Mouse (Mus musculus) heart, embryonic 16.5 days (tissue): ENCODE results near the gene Lmna. TPM values are rescaled to one million over a fixed set of nuclear protein-coding genes. Genes with fewer than 3 reads are reported as not detected.

Experiments
- ATAC-seq: fragments of 200-750 bp; cut with Nextera tagmentation; replicated peaks from 2 replicates; pipeline ENCODE4 v1.8.0; 2017; ENCODE audit warnings: moderate number of reproducible peaks; ENCODE audit not compliant: insufficient read depth, low FRiP score; ENCODE audit errors: extremely low read depth
- H3K27ac ChIP-seq: fragments of 300-500 bp; sonication (generic); 2 replicates; pipeline ENCODE4 v1.5.1; 2014; ENCODE audit warnings: mild to moderate bottlenecking, low read length, control low read depth, moderate library complexity
- H3K27me3 ChIP-seq: fragments of 300-500 bp; sonication (generic); 2 replicates; pipeline ENCODE4 v1.6.1; 2014; ENCODE audit warnings: low read length, mixed read lengths; ENCODE audit not compliant: control insufficient read depth, insufficient read depth
- H3K36me3 ChIP-seq: fragments of 300-500 bp; sonication (generic); 2 replicates; pipeline ENCODE4 v1.6.1; 2014; ENCODE audit not compliant: control insufficient read depth, insufficient read depth
- H3K4me1 ChIP-seq: fragments of 300-500 bp; sonication (generic); 2 replicates; pipeline ENCODE4 v1.6.1; 2014; ENCODE audit warnings: low read length, mixed read lengths; ENCODE audit not compliant: control insufficient read depth, insufficient read depth
- H3K4me2 ChIP-seq: fragments of 300-500 bp; sonication (generic); 2 replicates; pipeline ENCODE4 v1.6.1; 2014; ENCODE audit warnings: low read depth, mild to moderate bottlenecking, control low read depth, low read length
- H3K4me3 ChIP-seq: fragments of 300-500 bp; sonication (generic); 2 replicates; pipeline ENCODE4 v1.5.1; 2014; ENCODE audit warnings: mild to moderate bottlenecking, control low read depth, low read length
- H3K9ac ChIP-seq: fragments of 300-500 bp; sonication (generic); 2 replicates; pipeline ENCODE4 v1.6.1; 2014; ENCODE audit warnings: low read length, control low read depth
- H3K9me3 ChIP-seq: fragments of 300-500 bp; sonication (generic); replicated peaks from 2 replicates; pipeline ENCODE4 v1.6.1; 2016; ENCODE audit warnings: low read length; ENCODE audit not compliant: control insufficient read depth
- WGBS: fragments of 180-500 bp; shearing (Covaris S2); extraction: QIAGEN DNeasy Blood & Tissue Kit; methylation state at CpG from one replicate; pipeline ENCODE4 v1.1.7; 2014; 5-methylcytosine and 5-hydroxymethylcytosine counted together
- polyA plus RNA-seq: library from polyadenylated mRNA; unstranded; fragments of >200 nt; fragmentation: Nextera tagmentation; extraction: Ambion mirVana; gene quantifications from 2 replicates; pipeline ENCODE4 v1.2.1, GENCODE M21; 2015

Gene Lmna
- polyA plus RNA-seq, 1 experiment from 2014 or later: 129 TPM

DNA sequence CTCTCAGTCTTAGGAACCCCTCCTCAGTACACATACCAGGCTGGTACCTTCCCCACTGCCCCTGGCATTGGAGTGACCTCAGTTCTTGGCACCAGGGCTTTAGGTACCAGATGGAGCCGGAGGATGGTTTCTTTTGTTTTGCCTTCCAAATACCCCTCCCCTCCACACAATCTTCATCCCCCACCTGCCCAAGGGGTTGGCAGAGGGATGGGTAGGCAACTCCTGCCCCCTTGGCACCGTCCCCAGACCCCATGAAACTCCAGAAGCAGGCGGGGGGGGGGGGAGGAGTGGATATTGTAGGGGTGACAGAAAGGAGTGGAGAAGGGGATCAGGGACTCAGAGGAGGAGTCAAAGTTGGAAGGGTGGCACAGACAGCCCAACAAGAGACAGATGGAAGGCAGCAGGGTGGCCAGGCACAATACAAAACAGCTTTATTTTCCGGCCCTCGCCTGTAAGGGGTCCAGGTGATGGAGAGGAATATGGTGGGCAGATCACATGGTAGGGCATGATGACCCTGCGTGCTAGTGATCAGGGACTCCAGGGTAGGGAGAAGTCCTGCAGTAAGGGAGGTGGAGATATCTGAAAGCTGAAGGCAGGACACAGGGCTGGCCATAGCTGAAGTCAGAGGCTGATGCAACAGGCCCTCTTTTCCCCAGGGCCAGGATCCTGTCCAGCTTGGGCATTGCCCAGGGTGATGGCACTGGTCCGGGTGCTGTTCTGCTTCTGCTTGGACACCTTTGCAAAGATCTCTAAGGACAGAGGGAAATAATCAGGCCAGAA, 32.1 kb upstream of the Lmna start:
- Histone ChIP-seq H3K4me3 (no peak overlapping the region), H3K4me1 (peaks cover 21% of the 10 kb centered on the region), H3K36me3 (peaks cover 17% of the 10 kb centered on the region), H3K27me3 (no peaks in the 10 kb centered on the region), H3K9ac (no peak overlapping the region), H3K27ac (no peak overlapping the region), H3K4me2 (no peak overlapping the region), H3K9me3 (no peaks in the 10 kb centered on the region)
- 72% methylated on average over 6 of the region's 7 CpGs for WGBS
- ATAC-seq: no peak

DNA sequence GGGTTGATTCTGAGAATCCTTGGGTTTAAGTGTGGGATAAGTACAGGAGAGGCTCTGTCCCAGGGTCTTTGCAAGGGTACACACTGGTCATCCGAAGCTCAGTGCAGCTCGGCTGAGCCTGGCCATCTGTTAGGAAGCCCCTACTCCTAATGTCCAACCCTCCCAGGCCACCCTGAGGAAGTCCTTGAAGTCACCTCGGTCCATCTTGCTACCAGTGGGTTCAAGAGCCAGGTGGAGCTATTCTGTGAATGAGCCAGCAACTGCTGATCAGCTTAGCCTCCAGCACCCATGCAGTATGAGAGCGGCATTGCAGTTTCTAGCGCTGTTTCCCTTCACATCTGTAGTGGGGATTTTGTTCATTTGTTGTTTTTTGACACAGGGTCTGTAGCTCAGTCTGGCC, 30.3 kb upstream of the Lmna start:
- peak overlapping the region; percentile 57 for H3K27ac ChIP-seq
- H3K9me3 ChIP-seq: no peaks in the 10 kb centered on the region
- peaks cover 18% of the 10 kb centered on the region for H3K36me3 ChIP-seq
- no peak overlapping the region for H3K4me3 ChIP-seq
- H3K4me2 ChIP-seq: no peak overlapping the region
- no peaks in the 10 kb centered on the region for H3K27me3 ChIP-seq
- ATAC-seq: no peak
- 60% methylated on average over 5 of the region's 5 CpGs for WGBS
- H3K4me1 ChIP-seq: peaks cover 38% of the 10 kb centered on the region
- H3K9ac ChIP-seq: no peak overlapping the region

DNA sequence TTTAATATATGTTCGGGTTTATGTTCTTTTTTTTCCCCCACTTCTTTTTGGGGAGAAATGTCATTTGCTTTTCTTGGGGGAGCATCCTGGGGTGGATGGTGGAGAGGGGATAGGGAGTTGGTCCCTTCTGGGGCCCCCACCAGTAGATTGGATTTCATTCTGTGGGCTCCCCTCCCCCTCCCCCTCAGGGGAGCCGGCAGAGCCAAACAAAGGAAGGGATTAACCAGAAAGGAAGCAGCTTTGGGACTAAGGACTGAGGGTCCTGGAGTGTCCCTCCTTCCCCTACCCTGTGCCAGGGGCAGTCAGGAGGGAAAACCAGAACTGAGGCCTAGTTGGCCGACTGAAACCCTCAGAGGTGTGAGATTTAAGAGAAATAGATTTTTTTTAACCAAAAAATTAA, 29.6 kb upstream of the Lmna start:
- 0 out of 2 replicates have a peak overlapping the region, but pooled peaks have one; percentile 14 for H3K9ac ChIP-seq
- H3K4me1 ChIP-seq: peaks cover 45% of the 10 kb centered on the region
- no peaks in the 10 kb centered on the region for H3K27me3 ChIP-seq

DNA sequence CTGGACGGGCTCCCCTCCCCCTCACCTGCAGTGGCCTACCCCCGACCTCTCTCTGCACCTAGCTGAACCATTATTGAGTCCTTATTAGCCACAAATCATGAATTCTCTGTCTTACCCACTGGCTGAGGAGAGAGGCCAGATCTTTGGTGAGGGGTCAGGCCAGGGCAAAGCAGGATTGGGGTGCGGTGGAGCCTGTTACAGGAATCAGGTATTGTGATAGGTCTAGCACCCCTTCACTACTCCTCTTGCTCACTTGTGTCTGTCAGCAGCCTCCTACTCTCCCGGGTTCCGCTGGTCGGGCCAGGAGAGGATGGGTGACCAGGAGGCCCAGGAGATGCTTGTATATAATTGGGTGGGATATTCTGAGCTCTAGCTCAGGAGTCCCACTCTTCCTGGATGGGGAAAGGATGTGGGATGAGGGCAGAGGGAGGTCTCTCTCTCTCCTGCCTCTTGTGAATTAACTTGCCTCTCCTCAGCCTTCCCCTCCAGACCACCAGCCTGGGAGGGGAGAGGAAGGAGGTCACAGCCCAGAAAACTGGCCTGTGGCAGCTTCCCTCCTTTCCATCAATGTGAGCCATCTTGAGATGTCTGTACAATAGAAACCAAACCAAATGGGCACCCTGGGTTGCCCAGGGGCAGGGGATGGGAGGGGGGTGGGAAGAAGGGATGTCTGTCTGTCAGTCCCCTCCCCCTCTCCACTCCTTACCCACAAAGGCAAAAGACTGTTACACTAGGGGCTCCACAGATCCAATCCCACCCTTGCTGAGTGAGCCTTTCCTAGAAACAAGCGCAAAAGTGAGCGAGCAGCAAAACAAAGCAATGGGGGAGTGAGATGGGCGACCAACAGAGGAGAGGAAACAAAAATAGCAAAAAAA, 28.8 kb upstream of the Lmna start:
- Histone ChIP-seq H3K36me3 (peaks cover 18% of the 10 kb centered on the region), H3K4me2 (no peak overlapping the region), H3K27ac (no peak overlapping the region), H3K9me3 (no peaks in the 10 kb centered on the region), H3K4me3 (no peak overlapping the region), H3K27me3 (no peaks in the 10 kb centered on the region), H3K9ac (no peak overlapping the region), H3K4me1 (peaks cover 54% of the 10 kb centered on the region)
- 54% methylated on average over 9 of the region's 9 CpGs for WGBS
- ATAC-seq: no peak

More for the DNA sequence above, 29.6 kb upstream of the Lmna start:
- Histone ChIP-seq H3K4me2 (no peak overlapping the region), H3K4me3 (no peak overlapping the region), H3K27ac (no peak overlapping the region), H3K36me3 (peaks cover 18% of the 10 kb centered on the region), H3K9me3 (no peaks in the 10 kb centered on the region)
- WGBS: 40% methylated on average over 3 of the region's 3 CpGs
- ATAC-seq: no peak

DNA sequence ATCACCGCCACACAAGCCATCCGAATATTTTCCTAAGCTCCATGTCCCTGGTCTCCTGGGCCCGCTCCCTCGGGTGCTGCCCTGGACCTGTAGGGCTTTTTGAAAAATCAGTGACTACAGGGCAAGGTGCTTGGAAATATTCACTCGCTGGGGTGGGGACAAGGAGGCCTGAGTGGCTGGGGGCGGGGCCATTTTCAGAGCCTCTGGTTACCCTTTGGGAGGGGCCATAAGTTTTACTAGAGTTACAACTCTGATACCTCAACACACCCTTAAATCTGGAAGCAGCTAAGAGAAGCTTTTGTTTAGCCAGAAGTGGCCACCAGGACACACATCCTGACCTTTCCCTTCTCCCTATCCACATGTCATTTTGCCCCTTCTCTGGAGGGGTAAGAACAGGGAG, 27.4 kb upstream of the Lmna start:
- H3K36me3 ChIP-seq: peaks cover 18% of the 10 kb centered on the region
- H3K9ac ChIP-seq: peak overlapping the region; percentile 51
- no peak for ATAC-seq
- no peaks in the 10 kb centered on the region for H3K27me3 ChIP-seq
- peaks cover 57% of the 10 kb centered on the region for H3K4me1 ChIP-seq
- no peaks in the 10 kb centered on the region for H3K9me3 ChIP-seq
- no peak overlapping the region; the same call in 1 of the 2 replicates for H3K4me3 ChIP-seq
- H3K4me2 ChIP-seq: peak overlapping the region; percentile 60
- H3K27ac ChIP-seq: no peak overlapping the region; the same call in 1 of the 2 replicates
- WGBS: 75% methylated on average over 6 of the region's 6 CpGs

DNA sequence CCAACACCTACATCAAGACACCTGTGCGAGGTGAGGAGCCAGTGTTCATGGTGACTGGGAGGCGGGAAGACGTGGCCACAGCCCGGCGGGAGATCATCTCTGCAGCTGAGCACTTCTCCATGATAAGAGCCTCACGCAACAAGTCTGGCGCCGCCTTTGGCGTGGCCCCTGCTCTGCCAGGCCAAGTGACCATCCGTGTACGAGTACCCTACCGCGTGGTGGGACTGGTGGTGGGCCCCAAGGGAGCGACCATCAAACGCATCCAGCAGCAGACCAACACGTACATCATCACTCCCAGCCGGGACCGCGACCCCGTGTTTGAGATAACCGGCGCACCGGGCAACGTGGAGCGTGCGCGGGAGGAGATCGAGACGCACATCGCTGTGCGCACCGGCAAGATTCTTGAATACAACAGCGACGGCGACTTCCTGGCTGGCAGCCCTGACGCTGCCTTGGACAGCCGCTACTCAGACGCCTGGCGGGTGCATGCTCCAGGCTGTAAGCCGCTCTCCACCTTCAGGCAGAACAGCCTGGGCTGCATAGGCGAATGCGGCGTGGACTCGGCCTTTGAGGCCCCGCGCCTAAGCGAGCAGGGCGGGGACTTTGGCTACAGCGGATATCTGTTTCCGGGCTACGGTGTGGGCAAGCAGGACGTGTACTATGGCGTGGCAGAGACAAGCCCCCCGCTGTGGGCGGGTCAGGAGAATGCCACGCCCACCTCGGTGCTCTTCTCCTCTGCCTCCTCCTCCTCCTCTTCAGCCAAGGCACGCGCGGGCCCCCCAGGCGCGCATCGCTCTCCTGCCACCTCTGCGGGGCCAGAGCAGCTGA, 26.6 kb upstream of the Lmna start:
- Histone ChIP-seq H3K9ac (peak overlapping the region; percentile 51), H3K36me3 (peaks cover 18% of the 10 kb centered on the region), H3K4me3 (peak overlapping the region; percentile 39), H3K27ac (peak overlapping the region; percentile 14; the same call in 1 of the 2 replicates), H3K4me2 (peak overlapping the region; percentile 60), H3K9me3 (no peaks in the 10 kb centered on the region), H3K27me3 (no peaks in the 10 kb centered on the region), H3K4me1 (peaks cover 57% of the 10 kb centered on the region)
- peak; percentile 18; the same call in 1 of the 2 replicates for ATAC-seq
- 11% methylated on average over 64 of the region's 64 CpGs for WGBS

DNA sequence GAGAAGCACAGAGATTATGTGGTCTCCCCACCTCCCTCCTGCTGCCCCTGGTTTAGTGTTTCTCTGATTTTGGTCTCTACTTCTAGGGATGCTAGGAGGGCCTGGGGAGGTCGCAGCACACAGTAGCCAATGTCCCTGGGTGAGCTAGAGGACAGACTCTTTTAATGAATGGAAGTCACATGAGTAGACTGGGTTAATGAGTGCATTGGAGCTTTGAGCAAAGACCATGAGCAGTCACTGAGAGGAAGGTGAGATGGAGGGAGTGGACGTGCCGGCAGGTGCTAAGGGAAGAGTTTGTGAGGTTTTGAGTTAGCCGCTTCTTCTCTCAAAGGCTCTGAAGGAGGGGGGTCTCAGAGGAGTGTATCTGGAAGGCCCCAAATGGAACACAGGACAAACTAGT, 25.8 kb upstream of the Lmna start:
- no peak for ATAC-seq
- peaks cover 18% of the 10 kb centered on the region for H3K36me3 ChIP-seq
- WGBS: 81% methylated on average over 4 of the region's 4 CpGs
- peak overlapping the region; percentile 60; the same call in 1 of the 2 replicates for H3K4me2 ChIP-seq
- no peak overlapping the region for H3K4me3 ChIP-seq
- peaks cover 55% of the 10 kb centered on the region for H3K4me1 ChIP-seq
- H3K9ac ChIP-seq: no peak overlapping the region; the same call in 1 of the 2 replicates
- H3K27me3 ChIP-seq: no peaks in the 10 kb centered on the region
- no peak overlapping the region for H3K27ac ChIP-seq
- no peaks in the 10 kb centered on the region for H3K9me3 ChIP-seq

DNA sequence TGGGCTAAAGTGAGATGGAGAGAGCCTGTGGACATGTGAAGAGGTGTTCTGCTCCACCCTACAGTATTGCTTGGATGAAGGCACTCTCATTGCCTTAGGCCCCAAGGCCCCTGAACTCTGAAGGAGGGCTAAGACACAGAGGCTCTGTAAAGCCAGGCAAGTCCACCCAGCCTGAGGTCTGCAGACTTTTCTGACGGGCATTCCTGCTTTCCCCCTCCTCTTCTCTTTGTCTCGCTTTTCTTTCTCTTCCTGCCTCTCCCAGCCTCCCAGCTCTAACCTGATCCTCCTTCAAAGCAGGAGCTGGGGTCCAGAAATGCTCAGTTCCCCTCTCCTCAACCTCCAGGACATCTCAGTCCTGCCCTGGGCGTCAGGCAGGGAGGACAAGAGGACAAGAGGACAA, 25.2 kb upstream of the Lmna start:
- Histone ChIP-seq H3K9me3 (no peaks in the 10 kb centered on the region), H3K4me1 (peaks cover 57% of the 10 kb centered on the region), H3K36me3 (peaks cover 18% of the 10 kb centered on the region), H3K4me3 (no peak overlapping the region), H3K27me3 (no peaks in the 10 kb centered on the region), H3K27ac (no peak overlapping the region), H3K4me2 (peak overlapping the region; percentile 81; the same call in 1 of the 2 replicates), H3K9ac (peak overlapping the region; percentile 55)
- no peak for ATAC-seq
- 64% methylated on average over 3 of the region's 3 CpGs for WGBS
